Mouse (Mus musculus) spleen, adult 2 months (tissue): ENCODE measurements at regions not wholly inside any gene's neighbourhood (a gene's known extent, or its start where the extent isn't known, plus 50 kb on each side); places are given as distances from the start of the nearest gene placed in this dataset.

ENCODE experiments used
- CTCF ChIP-seq: fragments of 200-500 bp; IDR thresholded peaks from 2 replicates; pipeline ENCODE4 v1.5.1; 2011; ENCODE audit warnings: mild to moderate bottlenecking, inconsistent platforms; ENCODE audit not compliant: insufficient read depth, insufficient read length, insufficient replicate concordance; ENCODE audit errors: extremely low read depth
- POLR2A ChIP-seq: fragments of 200-500 bp; IDR thresholded peaks from 2 replicates; pipeline ENCODE4 v1.6.1; 2011; ENCODE audit warnings: low read depth, low read length, inconsistent platforms

DNA sequence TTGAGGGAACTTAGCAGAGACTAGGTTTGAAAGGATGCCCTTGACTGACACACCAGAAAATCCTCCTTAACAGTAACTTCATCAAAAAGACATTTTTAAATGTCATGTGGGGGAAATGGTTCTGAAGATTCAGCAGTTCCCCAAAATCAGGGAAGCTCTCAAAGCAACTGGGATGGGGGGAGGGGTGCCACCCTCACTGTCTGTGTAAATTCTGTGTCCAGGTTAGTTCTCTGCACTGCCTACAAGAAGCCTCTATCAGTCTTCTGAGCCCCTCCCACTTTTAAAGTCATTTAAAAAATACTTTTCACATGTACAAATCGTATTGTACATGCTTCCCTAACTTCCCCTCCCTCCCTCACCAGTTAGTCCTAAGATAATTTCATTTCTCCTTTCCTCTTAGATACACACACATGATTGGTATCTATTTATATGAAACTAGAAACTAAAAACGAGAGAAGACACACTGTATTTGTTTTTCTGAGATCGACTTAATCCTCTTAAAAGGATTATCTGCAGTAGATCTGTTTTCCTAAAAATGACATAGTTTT, 121.0 kb upstream of the Mgat5 start:
- TF ChIP-seq CTCF (no peak), POLR2A (no peak)
